Comparison of ENCODE assay signal across 9 mouse cellular contexts in genomic region chr19:4120496-4120895, GRCm38 (mm10). TPM values are rescaled to one million over a fixed set of nuclear protein-coding genes. Genes with fewer than 3 reads are reported as not detected.
DNase-seq lines count a peak whose midpoint lies in the region; ATAC-seq and TF ChIP-seq lines count a peak whose summit lies in the region.
"Had no signal": no experiment of that assay in that cellular context is flagged by ENCODE, and none has a peak within 500 bp of the region (broad histone marks: within the 10 kb centered on the region; RNA-seq: fewer than 3 reads in every experiment).

No protein-coding gene starts in this region.

- TF ChIP-seq CTCF in heart, adult 2 months (IDR thresholded peaks at IDR 0.05): no peak
- no peak for TF ChIP-seq CTCF in CH12.LX (conservative IDR thresholded peaks at IDR 0.05 in 1 of 2, IDR thresholded peaks at IDR 0.05 in 1 of 2; ENCODE audit: low read depth in 2 of 2, low read length in 2 of 2)
- no peak for TF ChIP-seq CTCF in forebrain, postnatal 0 days (IDR thresholded peaks at IDR 0.05; ENCODE audit: low read depth)
- TF ChIP-seq CTCF in liver, postnatal 0 days (IDR thresholded peaks at IDR 0.05; ENCODE audit: low read depth): no peak

- intact Hi-C loops in heart, adult 2 months (cut with DNase I): no loop called here

- no peak overlapping the region for H3K9ac ChIP-seq in heart, embryonic 12.5 days
- no peak overlapping the region for H3K9ac ChIP-seq in heart, adult 2 months (ENCODE audit: low read depth, low read length)
- no peak overlapping the region for H3K9ac ChIP-seq in CH12.LX (ENCODE audit: insufficient read depth, low read depth)
- peak overlapping the region; percentile 66; the same call in 1 of the 2 replicates for H3K9ac ChIP-seq in forebrain, postnatal 0 days
- no peak overlapping the region for H3K9ac ChIP-seq in liver, postnatal 0 days (replicated peaks)

- H3K4me3 ChIP-seq in heart, embryonic 12.5 days: peak overlapping the region; percentile 55
- H3K4me3 ChIP-seq in heart, adult 2 months: no peak overlapping the region
- peak overlapping the region in 1 of 3 experiments; percentile 49 for H3K4me3 ChIP-seq in CH12.LX (replicated peaks in 1 of 3; ENCODE audit: low read depth in 2 of 3, low read length in 2 of 3, poor library complexity in 1 of 3)
- H3K4me3 ChIP-seq in forebrain, postnatal 0 days (ENCODE audit: low read depth, low read length): peak overlapping the region; percentile 44
- H3K4me3 ChIP-seq in liver, postnatal 0 days (ENCODE audit: low read depth, low read length): peak overlapping the region; percentile 31; the same call in 1 of the 2 replicates

- H3K36me3 ChIP-seq in heart, embryonic 12.5 days: peaks cover 32% of the 10 kb centered on the region
- H3K36me3 ChIP-seq in heart, adult 2 months (ENCODE audit: control insufficient read depth, insufficient read depth, low read length): peaks cover 2% of the 10 kb centered on the region; the same call in 1 of the 2 replicates
- peaks cover 23 to 40% of the 10 kb centered on the region in 2 experiments for H3K36me3 ChIP-seq in CH12.LX (replicated peaks in 1 of 2; ENCODE audit: control insufficient read depth in 1 of 2, insufficient read depth in 1 of 2, low read length in 1 of 2)
- H3K36me3 ChIP-seq in forebrain, postnatal 0 days (ENCODE audit: insufficient read depth): peaks cover 24% of the 10 kb centered on the region
- peaks cover 28% of the 10 kb centered on the region for H3K36me3 ChIP-seq in liver, postnatal 0 days (replicated peaks; ENCODE audit: insufficient read depth, low read length)

- no peak for TF ChIP-seq RAD21 in CH12.LX (IDR thresholded peaks at IDR 0.05; ENCODE audit: low read depth, low read length)

- H3K27ac ChIP-seq in heart, embryonic 12.5 days (ENCODE audit: poor library complexity, severe bottlenecking): no peak overlapping the region
- no peak overlapping the region for H3K27ac ChIP-seq in heart, adult 2 months
- no peak overlapping the region for H3K27ac ChIP-seq in CH12.LX (ENCODE audit: insufficient read depth, low read depth)
- peak overlapping the region; percentile 76; the same call in 1 of the 2 replicates for H3K27ac ChIP-seq in forebrain, postnatal 0 days (ENCODE audit: low read depth, low read length)
- H3K27ac ChIP-seq in liver, postnatal 0 days (ENCODE audit: low read depth): no peak overlapping the region

- H3K27me3 ChIP-seq in heart, embryonic 12.5 days (replicated peaks): no peaks in the 10 kb centered on the region
- H3K27me3 ChIP-seq in heart, adult 2 months (ENCODE audit: control insufficient read depth, insufficient read depth, low read length): no peaks in the 10 kb centered on the region
- no peaks in the 10 kb centered on the region for H3K27me3 ChIP-seq in CH12.LX (replicated peaks)
- no peaks in the 10 kb centered on the region for H3K27me3 ChIP-seq in forebrain, postnatal 0 days (ENCODE audit: insufficient read depth, low read length)
- no peaks in the 10 kb centered on the region for H3K27me3 ChIP-seq in liver, postnatal 0 days (ENCODE audit: insufficient read depth, low read length)

- in situ Hi-C loops in CH12.LX (cut with MboI; ENCODE audit: low pct_ligation_motif_present, low pct_unique_long_range_greater_than_20kb, low sequenced_read_pairs): no loop called here

- peak overlapping the region; percentile 71 for H3K4me2 ChIP-seq in heart, embryonic 12.5 days
- H3K4me2 ChIP-seq in CH12.LX (ENCODE audit: insufficient read depth, low read depth, poor library complexity, severe bottlenecking): peak overlapping the region; percentile 21; the same call in 1 of the 2 replicates
- H3K4me2 ChIP-seq in forebrain, postnatal 0 days (ENCODE audit: low read depth): peak overlapping the region; percentile 42
- peak overlapping the region; percentile 64 for H3K4me2 ChIP-seq in liver, postnatal 0 days (ENCODE audit: low read depth, low read length)

- no peaks in the 10 kb centered on the region for H3K79me2 ChIP-seq in heart, adult 2 months (replicated peaks; ENCODE audit: control insufficient read depth, insufficient read depth, low read length)
- H3K79me2 ChIP-seq in CH12.LX (replicated peaks; ENCODE audit: control insufficient read depth, extremely low read depth, insufficient read depth, poor library complexity, severe bottlenecking): 0 out of 2 replicates have a peak, but pooled peaks cover 2% of the 10 kb centered on the region

- TF ChIP-seq EP300 in heart, adult 2 months (IDR thresholded peaks at IDR 0.05; ENCODE audit: insufficient read depth, low read depth, low read length): no peak
- no peak for TF ChIP-seq EP300 in CH12.LX (IDR thresholded peaks at IDR 0.05; ENCODE audit: low read length)
- no peak for TF ChIP-seq EP300 in liver, postnatal 0 days (IDR thresholded peaks at IDR 0.05; ENCODE audit: low read depth)

- H3K9me3 ChIP-seq in heart, embryonic 12.5 days (replicated peaks): no peaks in the 10 kb centered on the region
- H3K9me3 ChIP-seq in CH12.LX (replicated peaks; ENCODE audit: low read length): no peaks in the 10 kb centered on the region
- H3K9me3 ChIP-seq in forebrain, postnatal 0 days (ENCODE audit: low read length): no peaks in the 10 kb centered on the region
- no peaks in the 10 kb centered on the region for H3K9me3 ChIP-seq in liver, postnatal 0 days (ENCODE audit: low read length)

- no peak for DNase-seq in heart, adult 2 months
- no peak for DNase-seq in CH12.LX (ENCODE audit: extremely low read depth)
- no peak for DNase-seq in forebrain, postnatal 0 days
- no peak for DNase-seq in liver, postnatal 0 days
- DNase-seq in left cerebral cortex, adult 8-10 months (ENCODE audit: low spot score in 2 of 2): no peak
- DNase-seq in layer of hippocampus, adult 11-12 months (ENCODE audit: low spot score): no peak
- no peak for DNase-seq in spleen, postnatal 14 days (ENCODE audit: low spot score in 2 of 2)

- 89% methylated on average over 2 of the region's 2 CpGs for WGBS in heart, embryonic 12.5 days
- WGBS in heart, adult 2 months: 97% methylated on average over 2 of the region's 2 CpGs
- 95% methylated on average over 2 of the region's 2 CpGs for WGBS in forebrain, postnatal 0 days
- WGBS in liver, postnatal 0 days (ENCODE audit: insufficient replicate concordance): 86% methylated on average over 2 of the region's 2 CpGs

- dilution Hi-C loops in CH12.LX (cut with MboI; ENCODE audit: extremely low pct_ligation_motif_present, extremely low pct_unique_long_range_greater_than_20kb, low sequenced_read_pairs): no loop called here

- peaks cover 11% of the 10 kb centered on the region; the same call in 1 of the 2 replicates for H3K4me1 ChIP-seq in heart, embryonic 12.5 days (replicated peaks)
- H3K4me1 ChIP-seq in heart, adult 2 months (ENCODE audit: control insufficient read depth, insufficient read depth, low read length): peaks cover 8% of the 10 kb centered on the region
- H3K4me1 ChIP-seq in CH12.LX (ENCODE audit: control insufficient read depth in 1 of 2, insufficient read depth in 2 of 2): peaks cover 17 to 72% of the 10 kb centered on the region in 2 experiments
- H3K4me1 ChIP-seq in forebrain, postnatal 0 days (ENCODE audit: insufficient read depth): peaks cover 8% of the 10 kb centered on the region
- H3K4me1 ChIP-seq in liver, postnatal 0 days (ENCODE audit: insufficient read depth): peaks cover 41% of the 10 kb centered on the region

- no peak for ATAC-seq in heart, embryonic 12.5 days (ENCODE audit: insufficient number of reproducible peaks, low FRiP score)
- ATAC-seq in forebrain, postnatal 0 days: no peak
- ATAC-seq in liver, postnatal 0 days: no peak

- TF ChIP-seq POLR2A in heart, adult 2 months (IDR thresholded peaks at IDR 0.05; ENCODE audit: insufficient read depth, low read depth, low read length): no peak
- no peak for TF ChIP-seq POLR2A in CH12.LX (IDR thresholded peaks at IDR 0.05; ENCODE audit: low read depth, low read length)

RNA-seq across cellular contexts. Expression of gene Aip, which starts 5.2 kb away (rescaled TPM):
- 80.4 and 82.6 TPM in 2 replicates for polyA plus RNA-seq in heart, embryonic 12.5 days (2016; fragmentation: Nextera tagmentation; extraction: Ambion mirVana)
- 10 to 100 TPM; 55.1 to 60.6 TPM for total RNA-seq in heart, adult 2 months (2021)
- 69.4 and 82.1 TPM in 2 replicates for polyA plus RNA-seq in heart, adult 2 months (2012; rRNA removed)
- total RNA-seq in CH12.LX (2012; rRNA removed) (37.5 and 39.7 TPM in 2 replicates), CH12.LX (2014; rRNA removed) (10.8 and 11.7 TPM in 2 replicates)
- 64.8 and 87.9 TPM in 2 replicates for polyA plus RNA-seq in CH12.LX (2012; ENCODE audit: insufficient read length, low read depth)
- 25.8 and 33.9 TPM in 2 replicates for total RNA-seq in forebrain, postnatal 0 days (2014; rRNA removed)
- 85.7 and 86.2 TPM in 2 replicates for polyA plus RNA-seq in forebrain, postnatal 0 days (2015; fragmentation: Nextera tagmentation; extraction: Ambion mirVana)
- polyA plus RNA-seq in liver, postnatal 0 days (2015; fragmentation: Nextera tagmentation; extraction: Ambion mirVana): 23.1 and 26.8 TPM in 2 replicates
- 100 to 1,000 TPM; 120 to 143 (median 134) TPM for total RNA-seq in left cerebral cortex, adult 8-10 months (2022)

RNA-seq across cellular contexts. Expression of gene Gpr152, which starts 19.1 kb away (rescaled TPM):
- polyA plus RNA-seq in heart, embryonic 12.5 days (2016; fragmentation: Nextera tagmentation; extraction: Ambion mirVana): not detected in 2 replicates
- under 1 TPM in 1 of 2 experiments, not detected in 1; 0.05 TPM for total RNA-seq in heart, adult 2 months (2021)
- 0.12 TPM in 2 replicates for polyA plus RNA-seq in heart, adult 2 months (2012; rRNA removed)
- total RNA-seq in CH12.LX (2012; rRNA removed): 0.17 and 0.25 TPM in 2 replicates
- 0.05 TPM in 1 of 2 replicates, not detected in the other for total RNA-seq in CH12.LX (2014; rRNA removed)
- 0.71 and 0.82 TPM in 2 replicates for polyA plus RNA-seq in CH12.LX (2012; ENCODE audit: insufficient read length, low read depth)
- total RNA-seq in forebrain, postnatal 0 days (2014; rRNA removed): 0.19 and 0.23 TPM in 2 replicates
- polyA plus RNA-seq in forebrain, postnatal 0 days (2015; fragmentation: Nextera tagmentation; extraction: Ambion mirVana): not detected in 2 replicates
- not detected in 2 replicates for polyA plus RNA-seq in liver, postnatal 0 days (2015; fragmentation: Nextera tagmentation; extraction: Ambion mirVana)
- under 1 TPM in 1 of 4 experiments, not detected in 3; 0.08 TPM for total RNA-seq in left cerebral cortex, adult 8-10 months (2022)
- polyA plus RNA-seq: large intestine, adult 2 months had no signal

RNA-seq across cellular contexts. Expression of gene Pitpnm1, which starts 20.7 kb away (rescaled TPM):
- 23.3 and 23.5 TPM in 2 replicates for polyA plus RNA-seq in heart, embryonic 12.5 days (2016; fragmentation: Nextera tagmentation; extraction: Ambion mirVana)
- total RNA-seq in heart, adult 2 months (2021): 10 to 100 TPM; 18.1 to 19.9 TPM
- 43.6 and 49.9 TPM in 2 replicates for polyA plus RNA-seq in heart, adult 2 months (2012; rRNA removed)
- total RNA-seq in CH12.LX (2012; rRNA removed): 43.8 and 46.1 TPM in 2 replicates
- total RNA-seq in CH12.LX (2014; rRNA removed): 14.8 and 15.9 TPM in 2 replicates
- 33.3 and 34.7 TPM in 2 replicates for polyA plus RNA-seq in CH12.LX (2012; ENCODE audit: insufficient read length, low read depth)
- 108 and 127 TPM in 2 replicates for total RNA-seq in forebrain, postnatal 0 days (2014; rRNA removed)
- polyA plus RNA-seq in forebrain, postnatal 0 days (2015; fragmentation: Nextera tagmentation; extraction: Ambion mirVana): 68.8 and 82.9 TPM in 2 replicates
- 6.6 and 7.4 TPM in 2 replicates for polyA plus RNA-seq in liver, postnatal 0 days (2015; fragmentation: Nextera tagmentation; extraction: Ambion mirVana)
- total RNA-seq in left cerebral cortex, adult 8-10 months (2022): 100 to 1,000 TPM; 199 to 206 (median 205) TPM

RNA-seq across cellular contexts. Expression of gene Cabp4, which starts 23.3 kb away (rescaled TPM):
- 0.13 TPM in 1 of 2 replicates, not detected in the other for polyA plus RNA-seq in heart, embryonic 12.5 days (2016; fragmentation: Nextera tagmentation; extraction: Ambion mirVana)
- not detected for total RNA-seq in heart, adult 2 months (2021)
- polyA plus RNA-seq in heart, adult 2 months (2012; rRNA removed): 0.21 TPM in 1 of 2 replicates, not detected in the other
- 2.8 and 3.3 TPM in 2 replicates for total RNA-seq in CH12.LX (2012; rRNA removed)
- total RNA-seq in CH12.LX (2014; rRNA removed): 6.4 and 6.9 TPM in 2 replicates
- 11.8 and 14.7 TPM in 2 replicates for polyA plus RNA-seq in CH12.LX (2012; ENCODE audit: insufficient read length, low read depth)
- total RNA-seq in forebrain, postnatal 0 days (2014; rRNA removed): not detected in 2 replicates
- 0.06 and 0.08 TPM in 2 replicates for polyA plus RNA-seq in forebrain, postnatal 0 days (2015; fragmentation: Nextera tagmentation; extraction: Ambion mirVana)
- polyA plus RNA-seq in liver, postnatal 0 days (2015; fragmentation: Nextera tagmentation; extraction: Ambion mirVana): 0.11 and 0.15 TPM in 2 replicates
- total RNA-seq in left cerebral cortex, adult 8-10 months (2022): under 1 TPM in 3 of 4 experiments, not detected in 1; 0.17 to 0.37 (median 0.34) TPM

RNA-seq across cellular contexts. Expression of gene Cdk2ap2, which starts 23.5 kb away (rescaled TPM):
- polyA plus RNA-seq in heart, embryonic 12.5 days (2016; fragmentation: Nextera tagmentation; extraction: Ambion mirVana): 54.4 and 57.6 TPM in 2 replicates
- 10 to 100 TPM; 39.9 to 43.2 TPM for total RNA-seq in heart, adult 2 months (2021)
- 81.3 and 85.3 TPM in 2 replicates for polyA plus RNA-seq in heart, adult 2 months (2012; rRNA removed)
- total RNA-seq in CH12.LX (2012; rRNA removed) (69.5 and 90.3 TPM in 2 replicates), CH12.LX (2014; rRNA removed) (57.0 and 63.4 TPM in 2 replicates)
- 55.6 and 67.1 TPM in 2 replicates for polyA plus RNA-seq in CH12.LX (2012; ENCODE audit: insufficient read length, low read depth)
- 34.4 and 35.4 TPM in 2 replicates for total RNA-seq in forebrain, postnatal 0 days (2014; rRNA removed)
- polyA plus RNA-seq in forebrain, postnatal 0 days (2015; fragmentation: Nextera tagmentation; extraction: Ambion mirVana): 59.9 and 65.4 TPM in 2 replicates
- polyA plus RNA-seq in liver, postnatal 0 days (2015; fragmentation: Nextera tagmentation; extraction: Ambion mirVana): 91.2 and 91.9 TPM in 2 replicates
- total RNA-seq in left cerebral cortex, adult 8-10 months (2022): 10 to 100 TPM; 20.2 to 28.9 (median 23.4) TPM

Comparison
In these comparisons a context has a peak if more than half of its experiments do, and no peak if none do; other contexts are left out.
1. H3K4me2 ChIP-seq: peak in every context shown above with its lines; median percentile 71 in heart, embryonic 12.5 days; 64 in liver, postnatal 0 days; 42 in forebrain, postnatal 0 days; 21 in CH12.LX.